Mouse (Mus musculus) testis, adult 2 months (tissue): Measurements from ENCODE around the gene Gm525. TPM values are rescaled to one million over a fixed set of nuclear protein-coding genes. Genes with fewer than 3 reads are reported as not detected.
"Not testable (repeated sequence)": the region's sequence is repeated elsewhere in the genome, so short reads cannot be mapped to it uniquely, and the experiment has no call there.

Experiments used
- H3K27ac ChIP-seq: fragments of 200-500 bp; 2 replicates; pipeline ENCODE4 v1.5.1; 2012; ENCODE audit warnings: low read depth, low read length; ENCODE audit not compliant: control insufficient read depth, insufficient read depth
- H3K27me3 ChIP-seq: fragments of 200-500 bp; 2 replicates; pipeline ENCODE4 v1.6.1; 2012; ENCODE audit warnings: mild to moderate bottlenecking, low read length, moderate library complexity; ENCODE audit not compliant: control insufficient read depth, insufficient read depth
- H3K36me3 ChIP-seq: fragments of 200-500 bp; 2 replicates; pipeline ENCODE4 v1.6.1; 2012; ENCODE audit warnings: mild to moderate bottlenecking, low read length; ENCODE audit not compliant: control insufficient read depth, insufficient read depth
- H3K4me1 ChIP-seq: fragments of 200-500 bp; 2 replicates; pipeline ENCODE4 v1.6.1; 2012; ENCODE audit warnings: low read length; ENCODE audit not compliant: control insufficient read depth, insufficient read depth
- H3K4me3 ChIP-seq: fragments of 200-500 bp; 2 replicates; pipeline ENCODE4 v1.5.1; 2012; ENCODE audit warnings: low read depth, mild to moderate bottlenecking, low read length, moderate library complexity, mixed read lengths; ENCODE audit not compliant: control insufficient read depth
- CTCF ChIP-seq: fragments of 200-500 bp; IDR thresholded peaks from 2 replicates; pipeline ENCODE4 v1.5.1; 2012; ENCODE audit warnings: low read depth, mild to moderate bottlenecking, inconsistent platforms, low read length, moderate library complexity; ENCODE audit not compliant: control insufficient read depth, insufficient read depth, insufficient replicate concordance
- POLR2A ChIP-seq: fragments of 200-500 bp; IDR thresholded peaks from 2 replicates; pipeline ENCODE4 v1.6.1; 2012; ENCODE audit warnings: low read depth, mild to moderate bottlenecking, inconsistent platforms, low read length, moderate library complexity; ENCODE audit not compliant: control insufficient read depth
- polyA plus RNA-seq: library from polyadenylated mRNA; depleted of rRNA; stranded (reverse); fragments of >200 nt; gene quantifications from 2 replicates; pipeline ENCODE4 v1.2.3, GENCODE M21; 2012

Gene Gm525
- polyA plus RNA-seq, 1 experiment, result 17.4 TPM

- no peak overlapping the region for H3K4me3 ChIP-seq
- no peak overlapping the region for H3K27ac ChIP-seq
- H3K36me3 ChIP-seq, result no peaks in the 10 kb centered on the region
- no peaks in the 10 kb centered on the region for H3K27me3 ChIP-seq
- TF ChIP-seq CTCF, result no peak
- TF ChIP-seq POLR2A, result no peak
- H3K4me1 ChIP-seq, result no peaks in the 10 kb centered on the region
These were observed 42.5 kb upstream of the Gm525 start for GRCm38 (mm10) chr11:89031189-89031588.

GRCm38 (mm10) chr11:89034592-89034991, 39.0 kb upstream of the Gm525 start:
- Histone ChIP-seq H3K36me3 (no peaks in the 10 kb centered on the region), H3K4me1 (no peaks in the 10 kb centered on the region), H3K27me3 (no peaks in the 10 kb centered on the region), H3K27ac (no peak overlapping the region), H3K4me3 (no peak overlapping the region)
- TF ChIP-seq CTCF (no peak), POLR2A (no peak)

- TF ChIP-seq POLR2A, result no peak
- TF ChIP-seq CTCF, result no peak
- Histone ChIP-seq H3K36me3 (peaks cover 2% of the 10 kb centered on the region; the same call in 1 of the 2 replicates), H3K4me3 (no peak overlapping the region), H3K27ac (no peak overlapping the region), H3K4me1 (no peaks in the 10 kb centered on the region), H3K27me3 (no peaks in the 10 kb centered on the region)
These were observed 38.1 kb upstream of the Gm525 start for GRCm38 (mm10) chr11:89035552-89035951.

- no peak for TF ChIP-seq POLR2A
- no peak for TF ChIP-seq CTCF
- Histone ChIP-seq H3K27ac (no peak overlapping the region), H3K36me3 (peaks cover 5% of the 10 kb centered on the region; the same call in 1 of the 2 replicates), H3K27me3 (no peaks in the 10 kb centered on the region), H3K4me1 (no peaks in the 10 kb centered on the region), H3K4me3 (no peak overlapping the region)
These were observed 35.1 kb upstream of the Gm525 start for GRCm38 (mm10) chr11:89038496-89038895.

- TF ChIP-seq POLR2A (no peak), CTCF (peak; percentile 91)
- Histone ChIP-seq H3K36me3 (peaks cover 5% of the 10 kb centered on the region; the same call in 1 of the 2 replicates), H3K27me3 (no peaks in the 10 kb centered on the region), H3K4me3 (no peak overlapping the region), H3K27ac (no peak overlapping the region), H3K4me1 (no peaks in the 10 kb centered on the region)
These were observed 34.3 kb upstream of the Gm525 start for GRCm38 (mm10) chr11:89039325-89039724.

GRCm38 (mm10) chr11:89041073-89041472, 32.6 kb upstream of the Gm525 start:
- H3K27me3 ChIP-seq, H3K27ac ChIP-seq, H3K4me3 ChIP-seq, H3K4me1 ChIP-seq, H3K36me3 ChIP-seq: not testable (repeated sequence)

GRCm38 (mm10) chr11:89043046-89043445, 30.6 kb upstream of the Gm525 start:
- TF ChIP-seq POLR2A (no peak), CTCF (no peak)
- H3K4me3 ChIP-seq, result no peak overlapping the region
- H3K27ac ChIP-seq, result no peak overlapping the region
- no peaks in the 10 kb centered on the region for H3K4me1 ChIP-seq
- no peaks in the 10 kb centered on the region for H3K27me3 ChIP-seq
- peaks cover 6% of the 10 kb centered on the region; the same call in 1 of the 2 replicates for H3K36me3 ChIP-seq

- not testable (repeated sequence) for H3K27ac ChIP-seq, H3K4me3 ChIP-seq, H3K4me1 ChIP-seq, H3K27me3 ChIP-seq, H3K36me3 ChIP-seq
These were observed 28.1 kb upstream of the Gm525 start for GRCm38 (mm10) chr11:89045501-89045900.
